Mouse (Mus musculus) adrenal gland, postnatal 14 days (tissue): Measurements from ENCODE around the gene RPS10-NUDT3. TPM values are rescaled to one million over a fixed set of nuclear protein-coding genes. Genes with fewer than 3 reads are reported as not detected.

Source experiments
- DNase-seq: peaks from one replicate; pipeline ENCODE4 v3.0.0; 2021; ENCODE audit warnings: mixed read lengths
- long read RNA-seq, 2 experiments: library from polyadenylated mRNA; stranded (forward); transcript quantifications; one replicate each; pipeline ENCODE4 v2.0.0; 2021
- total RNA-seq: library from RNA; stranded (reverse); gene quantifications from 2 replicates; pipeline ENCODE4 v1.2.3, GENCODE M21; 2021

The RPS10-NUDT3 gene
- not detected in 2 replicates for total RNA-seq
- long read RNA-seq, experiment 1: 0 reads
- long read RNA-seq, experiment 2: 0 reads

DNA sequence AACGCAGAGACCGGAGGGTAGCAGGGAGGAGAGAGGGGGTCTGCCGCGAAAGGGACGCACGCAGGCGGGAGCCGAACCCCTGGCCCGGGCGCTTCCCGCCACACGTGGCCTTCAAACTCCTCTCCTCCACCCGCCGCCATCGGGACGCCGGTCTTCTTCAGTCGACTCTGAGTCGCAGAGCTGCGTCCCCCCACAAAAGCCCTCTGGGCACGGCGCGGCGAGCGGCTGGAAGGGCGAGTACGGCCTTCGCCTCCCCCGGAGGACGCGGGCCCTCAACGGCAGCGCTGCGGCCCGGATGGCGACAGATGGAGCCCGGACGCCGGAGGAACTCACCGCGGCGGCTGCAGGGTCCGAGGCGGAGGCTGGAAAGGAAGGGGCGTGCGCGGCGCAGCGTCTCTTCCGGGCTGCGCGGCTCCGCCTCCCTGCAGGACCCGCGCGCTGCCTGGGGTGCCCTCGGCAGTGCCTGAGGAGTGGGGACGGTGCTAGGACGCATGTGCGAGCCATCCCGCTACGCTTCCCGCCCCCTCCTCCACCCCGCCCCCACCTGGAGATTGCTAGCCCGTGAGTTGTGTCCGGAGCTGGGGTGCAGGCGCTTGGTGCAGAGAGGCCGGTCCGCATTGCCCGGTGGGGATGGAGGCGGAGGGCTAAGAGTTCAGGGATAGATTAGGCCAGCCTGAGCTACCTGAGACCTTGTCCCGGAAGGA lies at the start of gene RPS10-NUDT3:
Gene RPS10-NUDT3, minus strand, starts transcription at position 352 of the 704 bp plus-strand sequence.
- DNase-seq: peak; percentile 94

DNA sequence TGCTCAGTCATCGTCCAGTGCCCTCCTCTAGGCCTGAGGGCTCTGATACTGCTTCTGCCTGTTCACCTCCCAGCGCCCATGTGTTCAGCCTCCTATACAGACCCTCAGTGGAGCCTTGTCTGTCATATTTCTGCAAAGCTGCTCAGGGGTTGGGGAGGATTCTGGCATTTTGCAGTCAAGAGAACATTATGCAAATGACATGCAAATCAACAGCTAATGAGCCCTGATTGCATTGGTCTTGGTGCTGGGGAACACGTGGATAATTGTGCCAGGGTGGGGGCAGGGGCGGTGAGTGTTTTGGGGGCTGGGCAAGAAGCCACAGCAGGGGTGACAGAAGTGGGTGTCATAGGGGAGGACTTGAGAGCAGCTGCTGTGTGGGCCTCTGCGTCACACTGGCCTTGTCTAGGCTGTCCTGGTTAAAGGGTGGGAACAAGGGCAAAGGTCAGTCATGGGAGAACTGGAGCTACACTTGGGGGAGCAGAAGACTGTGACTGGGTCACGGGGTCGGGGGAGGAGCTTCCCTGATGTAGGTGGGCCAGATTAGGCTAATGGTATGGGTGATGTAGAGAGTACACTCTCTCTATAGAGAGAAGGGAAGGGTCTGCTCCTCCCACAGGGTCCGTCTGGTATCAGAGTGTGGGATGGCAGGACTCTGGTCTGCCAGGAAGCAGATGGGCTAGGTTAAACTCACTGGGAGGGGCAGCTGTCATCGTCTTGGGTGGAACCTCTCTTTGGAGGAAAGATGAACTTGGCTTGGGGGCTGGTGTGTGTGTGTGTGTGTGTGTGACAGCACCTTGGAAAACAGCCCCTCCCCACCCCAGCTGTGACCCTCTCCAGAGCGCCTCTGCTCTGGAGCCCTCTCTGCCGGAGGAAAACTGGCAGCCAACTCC lies 44.1 kb upstream of the RPS10-NUDT3 start:
- DNase-seq: no peak

DNA sequence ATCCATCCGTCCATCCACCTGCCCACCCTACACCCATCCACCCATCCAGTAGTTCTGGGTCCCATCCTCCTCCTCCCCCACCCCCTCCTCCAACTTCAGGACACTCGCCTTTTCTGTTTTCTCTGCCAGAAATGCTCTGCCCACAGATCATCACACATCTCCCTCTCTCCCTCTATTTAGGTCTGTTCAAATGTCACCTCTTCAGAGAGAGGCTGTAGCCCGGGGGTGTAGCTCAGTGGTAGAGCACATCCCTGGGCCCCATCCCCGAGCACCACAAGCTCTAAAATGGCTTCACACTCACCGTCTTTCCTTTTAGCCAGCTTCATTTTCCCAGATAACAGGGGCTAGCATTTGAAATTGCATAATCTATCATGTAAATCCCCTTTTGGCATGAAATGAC lies 42.7 kb upstream of the RPS10-NUDT3 start:
- DNase-seq: no peak

DNA sequence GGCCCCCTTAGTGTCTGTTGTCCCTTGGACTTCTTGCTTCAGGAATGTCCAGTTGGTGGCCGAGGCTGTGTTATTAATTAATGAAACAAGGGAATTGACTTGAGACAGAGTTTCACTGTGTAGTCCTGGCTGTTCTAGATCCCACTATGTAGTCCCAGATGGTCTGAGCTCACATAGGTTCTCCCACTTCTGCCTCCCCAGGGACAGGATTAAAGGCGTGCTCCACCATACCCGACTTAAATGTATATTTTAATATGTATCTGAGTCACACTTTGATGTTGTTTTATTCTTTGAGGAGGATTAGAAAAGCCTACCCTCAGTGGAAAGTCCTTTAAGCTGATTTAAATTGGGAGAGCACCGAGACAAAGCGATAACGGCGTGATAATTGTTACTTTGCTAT lies 41.2 kb upstream of the RPS10-NUDT3 start:
- no peak for DNase-seq

DNA sequence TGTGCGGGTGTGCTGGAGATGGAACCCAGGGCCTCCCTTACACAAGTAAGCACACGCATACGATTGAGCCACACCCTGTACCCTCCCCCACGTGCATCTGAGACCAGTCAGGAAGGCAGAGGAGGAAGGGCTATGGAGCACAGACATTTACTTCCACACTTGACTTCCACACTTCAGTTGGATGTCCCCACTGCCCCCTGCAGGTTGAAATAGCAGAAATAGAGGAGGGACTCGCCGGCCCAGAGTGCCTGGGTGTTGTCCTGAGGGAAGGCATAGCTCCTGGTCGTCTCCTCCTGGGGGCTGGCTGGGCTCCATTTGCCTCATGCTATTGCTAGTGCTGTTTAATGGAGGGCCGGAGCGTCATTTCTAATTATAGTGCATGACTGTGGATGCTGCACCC lies 40.4 kb upstream of the RPS10-NUDT3 start:
- no peak for DNase-seq

DNA sequence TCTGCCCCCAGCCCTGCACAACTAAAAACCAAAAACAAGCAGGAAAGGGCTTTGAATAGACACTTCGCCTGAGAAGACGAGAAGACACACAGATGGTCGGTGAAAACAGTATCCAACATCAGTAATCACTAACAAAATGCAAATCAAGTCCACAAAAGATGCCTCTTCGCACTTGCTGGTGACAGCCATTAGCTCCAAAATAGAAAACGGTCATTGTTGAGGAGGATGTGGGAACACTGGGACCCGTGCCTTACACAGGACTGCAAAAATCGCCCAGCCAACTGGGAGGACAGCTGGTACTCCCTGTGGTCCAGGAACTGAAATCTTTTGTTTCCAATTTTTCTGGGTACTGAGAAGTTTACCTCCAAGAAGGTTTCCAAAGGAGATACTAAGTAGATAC lies 38.9 kb upstream of the RPS10-NUDT3 start:
- no peak for DNase-seq

DNA sequence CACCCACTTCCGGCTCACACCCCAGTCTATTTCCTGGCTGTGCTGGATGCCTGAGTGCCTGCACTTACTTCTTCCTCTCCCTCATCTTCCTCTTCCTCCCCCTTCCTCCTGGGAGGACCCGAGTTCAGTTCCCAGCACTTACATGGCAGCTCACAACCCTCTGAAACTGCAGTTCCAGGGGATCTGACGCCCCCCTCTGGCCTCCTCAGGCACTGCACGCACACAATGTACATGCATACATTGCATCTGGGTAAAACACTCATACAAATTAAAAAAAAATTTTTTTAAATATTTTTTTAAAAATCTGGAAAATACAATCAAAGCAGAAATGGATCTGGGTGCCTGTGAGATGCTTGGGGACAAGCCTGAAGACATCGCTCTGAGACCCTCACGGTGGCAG lies 36.7 kb upstream of the RPS10-NUDT3 start:
- no peak for DNase-seq

DNA sequence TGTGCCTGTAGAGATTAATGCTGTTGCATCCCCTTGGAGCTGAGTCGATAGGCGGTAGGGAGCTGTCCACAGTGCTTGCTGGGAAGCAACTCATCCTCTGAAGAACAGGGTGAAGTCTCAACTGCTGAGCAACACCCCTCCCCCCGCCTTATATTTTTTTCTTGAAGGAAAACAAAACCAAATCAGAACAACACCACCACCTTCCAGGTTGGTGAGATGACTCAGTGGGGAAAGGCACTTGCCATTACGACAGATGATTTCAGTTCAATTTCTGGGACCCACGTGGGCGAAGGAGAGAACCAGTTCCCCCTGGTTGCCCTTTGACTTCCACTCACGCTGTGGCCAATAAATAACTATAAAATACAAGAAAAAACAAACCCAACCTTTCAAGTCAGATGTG lies 23.7 kb upstream of the RPS10-NUDT3 start:
- no peak for DNase-seq

DNA sequence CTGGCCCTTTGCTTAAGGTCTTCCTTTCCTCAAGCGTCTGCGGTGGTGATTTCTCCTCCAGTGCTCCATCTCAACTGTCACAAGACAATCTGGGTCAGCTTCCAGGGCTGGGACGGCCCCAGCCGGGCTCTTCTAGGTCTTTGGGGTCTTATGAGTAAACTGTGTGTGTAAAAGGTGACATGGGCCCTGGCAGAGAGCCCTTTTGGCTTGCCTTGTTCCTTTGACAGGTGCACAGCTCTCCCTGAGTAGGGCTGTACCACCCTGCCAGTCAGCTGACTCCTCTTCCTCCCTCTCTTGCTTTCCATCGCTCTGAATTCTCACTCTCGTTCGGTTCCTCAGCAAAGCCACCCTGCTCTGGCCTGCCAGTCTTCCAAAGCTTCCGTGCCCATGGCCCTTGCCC lies 22.1 kb upstream of the RPS10-NUDT3 start:
- no peak for DNase-seq

DNA sequence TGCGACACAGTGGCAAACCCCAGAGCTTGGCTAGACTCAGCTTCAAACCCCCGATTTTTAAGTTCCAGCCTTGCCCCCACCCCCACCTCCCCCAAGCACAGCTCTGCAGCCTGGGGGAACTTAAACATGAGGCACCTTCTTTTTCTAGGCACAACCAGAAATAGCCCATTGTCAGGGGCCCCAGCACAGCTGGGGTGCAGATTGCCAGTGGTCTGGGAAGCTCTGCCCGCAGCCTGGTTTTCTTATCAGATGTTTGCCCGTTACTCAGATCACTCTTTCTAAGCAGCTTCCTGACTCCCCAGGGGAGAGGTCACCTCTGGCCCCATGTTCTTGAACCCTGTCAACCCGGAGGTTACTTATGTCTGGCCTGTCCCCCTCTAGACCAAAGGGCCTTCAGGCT lies 21.4 kb upstream of the RPS10-NUDT3 start:
- DNase-seq: no peak

DNA sequence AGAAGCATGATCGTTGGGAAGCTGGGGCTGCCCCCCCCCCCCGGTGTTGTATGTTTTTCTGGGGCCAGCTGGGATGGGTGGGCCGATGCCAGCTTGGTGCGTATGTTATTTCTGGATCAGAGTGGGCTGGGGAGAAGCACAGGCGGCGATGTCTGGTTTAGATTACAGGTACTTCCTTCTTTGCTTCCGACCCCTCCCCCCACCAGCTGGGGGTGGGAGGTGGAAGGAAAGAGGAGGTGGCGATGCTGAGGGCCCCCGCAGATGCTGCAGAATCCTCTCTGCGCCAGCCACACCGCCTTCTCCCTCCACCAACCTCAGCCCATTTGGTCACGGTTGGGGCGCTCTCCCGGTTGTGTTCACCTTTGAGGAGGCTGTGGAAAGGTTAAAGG lies 21.0 kb upstream of the RPS10-NUDT3 start:
- DNase-seq: no peak

DNA sequence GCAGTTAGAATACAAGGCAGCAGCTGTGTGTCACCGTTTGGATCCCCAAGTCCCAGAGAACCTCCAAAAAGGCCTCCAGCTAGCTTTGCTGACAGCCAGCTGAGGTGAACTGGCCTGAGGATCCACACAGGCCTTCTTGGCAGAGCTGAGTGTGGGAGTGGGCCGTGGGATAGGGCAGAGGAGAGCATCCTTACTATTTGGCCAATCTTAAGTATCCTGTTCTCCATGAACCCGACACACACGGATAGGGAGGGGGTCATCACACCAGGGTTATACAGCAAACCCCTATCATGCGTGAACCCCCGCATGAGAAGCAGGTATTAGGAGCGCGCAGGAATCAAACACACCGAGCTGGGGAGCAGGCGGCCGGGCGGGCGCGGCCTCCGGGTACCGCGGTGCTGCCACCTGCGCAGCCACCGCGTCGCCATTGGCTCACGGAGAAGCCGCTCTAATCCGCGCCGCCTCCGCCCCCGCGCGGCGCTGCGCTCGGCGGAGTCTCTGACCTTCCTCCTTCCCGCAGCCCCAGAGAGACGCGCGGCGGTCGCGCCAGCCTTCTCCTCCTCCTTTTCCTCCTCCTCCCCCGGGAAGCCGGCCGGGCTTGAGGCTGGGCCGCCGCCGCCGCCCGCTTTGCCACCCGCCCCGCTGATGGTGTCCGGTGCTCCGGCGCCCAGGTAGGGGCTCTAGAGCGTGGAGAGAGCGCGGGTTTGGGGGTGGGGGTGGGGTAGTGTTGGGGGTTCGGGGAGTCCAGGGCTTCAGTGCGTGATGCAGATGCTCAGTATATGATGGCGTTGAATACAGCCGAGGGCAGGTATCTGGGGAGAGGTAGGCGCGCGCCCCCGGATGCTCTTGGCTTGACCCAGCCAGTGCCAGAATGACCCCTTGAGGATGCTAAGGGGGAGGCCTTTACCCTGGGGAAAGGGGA lies 20.3 kb upstream of the RPS10-NUDT3 start, which contains the start of gene Pacsin1:
Gene Pacsin1, plus strand, starts transcription at position 421 of the 922 bp plus-strand sequence.
- DNase-seq: peak; percentile 63

DNA sequence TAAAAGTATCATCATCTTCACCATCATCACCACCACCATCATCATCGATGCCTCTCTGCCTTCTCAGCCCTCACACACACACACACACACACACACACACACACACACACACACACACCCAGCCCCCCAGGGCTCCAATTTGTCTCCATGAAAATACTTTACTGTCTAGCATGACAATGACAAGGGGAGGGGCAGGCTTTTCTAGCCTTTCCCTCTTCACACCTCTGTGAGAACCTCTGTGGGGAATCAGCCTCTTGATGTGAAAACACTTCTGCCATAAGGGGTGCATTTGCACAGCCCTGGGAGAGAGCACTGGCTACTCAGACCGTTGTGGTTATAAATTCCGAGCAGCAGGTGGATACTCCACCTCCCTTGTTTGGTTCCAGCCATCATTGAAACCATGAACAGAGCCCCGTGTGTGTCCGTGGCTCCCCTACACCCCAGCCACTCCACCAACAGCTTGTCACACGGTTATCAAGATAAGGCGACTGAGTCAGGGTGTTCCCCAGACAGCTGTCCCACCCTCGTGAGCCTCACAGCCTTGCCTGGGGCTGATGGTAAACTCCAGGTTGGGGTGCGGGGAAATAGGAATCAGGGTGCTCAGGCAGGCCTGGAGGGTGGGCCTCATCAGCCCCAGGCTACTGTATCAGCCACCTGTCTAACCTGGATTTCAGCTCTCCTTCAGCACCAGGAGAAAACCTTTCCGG lies 18.4 kb upstream of the RPS10-NUDT3 start:
- DNase-seq: no peak

DNA sequence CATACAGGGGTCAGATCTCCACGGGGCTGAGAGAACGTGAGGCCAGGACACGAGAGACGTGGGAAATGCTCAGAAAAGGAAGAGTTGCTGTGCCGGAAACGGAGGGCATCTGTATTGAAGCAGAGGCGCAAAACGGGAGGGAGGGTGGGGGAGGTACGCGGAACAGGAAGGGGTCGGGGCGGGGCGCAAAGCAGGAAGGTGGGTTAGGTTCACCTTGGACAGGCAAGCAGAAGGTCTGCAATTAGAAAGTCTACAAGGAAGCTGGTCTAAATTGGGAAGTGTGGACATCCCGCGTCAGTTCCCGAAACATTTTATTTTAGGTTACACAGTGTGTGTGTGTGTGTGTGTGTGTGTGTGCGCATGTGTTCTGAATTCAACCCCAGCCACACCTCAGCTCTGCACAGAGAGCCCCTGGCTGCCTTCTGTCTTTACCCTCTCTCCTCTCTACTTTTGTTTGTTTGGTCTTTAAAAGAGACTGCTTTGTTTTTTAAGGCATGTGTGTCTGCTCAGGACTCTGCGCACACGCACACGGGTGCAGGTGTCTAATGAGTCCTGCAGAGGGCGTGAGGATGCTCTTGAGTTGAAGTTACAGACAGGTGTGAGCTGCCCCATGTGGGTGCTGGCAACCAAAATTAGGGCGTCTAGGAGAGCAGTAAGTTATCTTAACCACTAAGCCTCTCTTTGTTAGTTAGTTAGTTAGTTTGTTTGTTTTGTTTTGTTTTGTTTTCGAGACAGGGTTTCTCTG lies 17.2 kb upstream of the RPS10-NUDT3 start:
- no peak for DNase-seq

DNA sequence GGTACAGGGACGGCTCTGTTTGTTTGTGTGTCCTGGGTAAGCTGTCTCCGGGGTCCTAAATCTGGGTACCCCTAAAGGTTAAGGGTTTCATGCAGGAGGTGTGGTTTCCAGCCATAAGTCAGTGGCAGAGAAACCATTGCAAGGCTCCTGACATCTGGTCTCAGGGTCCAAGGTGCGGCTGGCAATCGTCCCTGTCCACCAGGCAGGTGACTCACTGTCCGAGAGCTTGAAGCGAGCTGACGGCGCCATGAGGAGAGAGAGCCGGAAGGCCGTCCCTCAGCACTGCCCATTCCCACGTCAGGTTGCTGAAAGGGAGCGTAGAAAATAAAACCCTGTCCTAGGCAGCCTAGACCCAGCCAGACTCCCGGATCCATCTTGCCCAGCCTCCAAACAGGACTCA lies 15.6 kb upstream of the RPS10-NUDT3 start:
- DNase-seq: peak; percentile 42

DNA sequence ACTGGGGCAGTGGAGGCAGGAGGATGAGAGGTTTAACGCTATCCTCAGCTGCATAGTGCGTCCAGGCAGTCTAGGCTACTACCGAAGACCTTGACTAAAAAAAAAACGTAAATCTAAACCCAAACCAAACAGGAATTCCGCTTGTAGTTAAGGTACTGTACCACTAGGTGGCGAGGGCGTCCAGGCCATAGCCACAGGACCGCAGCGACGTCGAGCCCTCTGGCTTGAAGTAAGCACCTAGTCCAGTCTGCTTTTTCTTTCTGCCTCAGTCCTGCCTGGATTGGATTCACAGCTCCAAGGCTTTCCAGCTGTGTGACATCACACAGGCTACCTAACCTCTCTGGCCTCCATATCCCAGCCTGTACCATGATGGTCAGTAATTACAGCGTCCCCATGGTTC lies 15.1 kb upstream of the RPS10-NUDT3 start:
- peak; percentile 81 for DNase-seq

DNA sequence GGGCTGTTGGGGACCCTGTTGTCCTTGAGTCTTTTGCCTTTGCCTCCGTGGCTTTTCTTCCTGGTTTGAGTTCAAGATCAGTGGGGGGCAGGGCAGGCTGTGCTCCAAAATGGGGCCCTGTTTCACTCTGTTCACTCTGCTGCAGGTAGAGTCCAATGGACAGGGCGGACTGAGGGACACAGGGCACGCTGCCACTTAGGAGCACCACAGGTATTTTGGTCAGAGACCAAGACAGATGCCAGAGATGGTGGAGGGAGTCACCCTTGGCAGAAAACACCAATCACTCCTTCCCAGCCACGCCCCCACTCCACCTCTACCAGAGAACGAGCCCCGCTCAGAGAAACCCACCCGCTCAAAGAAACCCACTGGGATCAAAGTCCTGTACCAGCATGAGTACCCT lies 10.8 kb upstream of the RPS10-NUDT3 start:
- DNase-seq: no peak

DNA sequence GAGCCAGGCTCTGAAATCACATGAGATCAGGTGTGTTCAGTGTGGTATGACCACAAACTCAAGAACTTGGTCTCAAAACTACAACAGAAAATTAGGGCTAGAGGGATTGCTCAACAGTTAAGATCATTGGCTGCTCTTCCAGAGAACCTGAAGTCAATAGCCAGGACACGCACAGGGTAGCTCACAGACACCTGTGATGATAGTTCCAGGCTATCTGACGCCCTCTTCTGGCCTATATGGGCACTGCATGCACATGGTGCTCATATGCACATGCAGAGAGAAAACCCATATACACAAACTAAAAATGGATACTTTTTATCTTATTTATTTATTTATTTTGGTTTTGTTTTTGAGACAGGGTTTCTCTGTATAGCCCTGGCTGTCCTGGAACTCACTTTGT lies 9.6 kb upstream of the RPS10-NUDT3 start:
- no peak for DNase-seq

DNA sequence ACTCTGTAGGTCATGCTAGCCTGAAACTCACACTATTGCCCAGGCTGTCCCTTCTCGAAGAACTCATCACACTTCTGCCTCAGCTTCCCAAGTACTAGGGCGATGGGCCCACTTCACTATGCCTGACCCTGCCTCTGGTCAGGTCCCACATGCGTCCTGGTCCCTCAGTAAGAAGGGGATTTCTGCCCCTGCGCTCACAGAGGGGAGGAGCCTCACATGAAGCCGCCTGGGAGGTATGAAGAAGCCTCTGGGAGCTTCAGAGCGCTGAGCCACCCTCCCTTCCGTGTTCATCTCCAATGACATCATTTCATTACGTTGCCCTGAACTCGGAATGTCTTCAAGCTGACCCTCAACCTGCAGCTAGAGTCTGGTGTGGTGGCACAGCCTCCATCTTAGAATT lies 8.7 kb upstream of the RPS10-NUDT3 start:
- DNase-seq: no peak

DNA sequence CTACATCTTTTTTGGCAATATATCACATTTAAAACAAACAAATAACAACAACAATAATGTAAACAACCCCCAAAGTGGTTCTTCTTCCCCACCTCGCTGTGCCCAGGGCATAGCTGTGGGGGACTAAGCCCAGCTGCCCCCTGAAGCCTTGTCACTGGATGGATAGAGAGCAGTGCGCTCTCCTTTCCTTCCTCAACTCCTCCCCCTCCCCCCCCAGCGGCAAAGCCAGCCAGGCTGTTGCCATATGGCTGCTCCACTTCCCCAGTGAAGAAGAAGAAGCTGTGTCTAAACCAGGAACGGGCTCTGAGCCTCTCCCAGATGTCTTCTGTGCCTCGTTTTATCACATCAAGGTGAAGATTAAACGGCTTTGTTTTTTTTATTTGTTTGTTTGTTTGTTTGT lies 8.1 kb upstream of the RPS10-NUDT3 start:
- no peak for DNase-seq

DNA sequence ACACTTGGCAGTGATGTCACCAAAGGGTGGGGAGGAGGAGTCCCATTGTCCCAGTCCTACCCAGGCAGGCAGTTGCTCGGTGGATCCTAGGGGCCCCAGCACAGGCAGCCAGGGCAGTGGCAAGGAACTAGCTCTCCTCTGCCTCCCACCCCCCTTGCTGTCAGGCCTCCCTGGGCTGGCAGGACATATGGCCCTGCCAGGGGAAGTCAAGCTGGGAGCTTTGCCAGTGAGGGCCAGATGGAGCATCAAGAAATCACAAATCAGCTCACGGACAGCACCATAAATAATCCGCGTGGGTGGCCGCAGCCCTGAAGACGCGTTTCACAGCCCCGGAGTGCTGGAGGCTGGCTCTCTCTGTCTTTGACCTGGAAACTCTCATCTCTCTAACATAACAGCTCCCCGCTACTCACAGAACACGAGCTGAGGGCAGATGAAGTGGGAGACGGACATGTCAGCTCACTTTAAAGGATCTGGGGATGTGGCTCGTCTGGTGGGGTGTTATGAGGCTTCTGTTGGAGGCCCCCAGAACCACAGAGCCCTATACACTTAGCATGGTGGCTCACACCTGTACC lies 7.6 kb upstream of the RPS10-NUDT3 start:
- DNase-seq: peak; percentile 83
